Mouse (Mus musculus) heart, embryonic 14.5 days (tissue): ENCODE measurements around the gene Rdh8. TPM values are rescaled to one million over a fixed set of nuclear protein-coding genes. Genes with fewer than 3 reads are reported as not detected.

Experiments
- ATAC-seq: fragments of 200-750 bp; cut with Nextera tagmentation; 2 replicates; pipeline ENCODE4 v1.8.0; 2017; ENCODE audit warnings: low read depth, moderate TSS enrichment; ENCODE audit not compliant: insufficient number of reproducible peaks, insufficient read depth, low FRiP score
- H3K27ac ChIP-seq, 2 experiments: fragments of 200-500 bp in 1 of 2; fragments of 300-500 bp in 1 of 2; sonication (generic) in 1 of 2; replicated peaks in 1 of 2; 2 replicates each; pipeline ENCODE4 v1.5.1; 2012 to 2014; ENCODE audit warnings: low read depth in 2 of 2, low read length in 2 of 2, control low read depth in 1 of 2, mild to moderate bottlenecking in 1 of 2, mixed read lengths in 1 of 2; ENCODE audit not compliant: control insufficient read depth in 1 of 2, insufficient read depth in 1 of 2
- H3K27me3 ChIP-seq: fragments of 300-500 bp; sonication (generic); 2 replicates; pipeline ENCODE4 v1.6.1; 2014; ENCODE audit warnings: mild to moderate bottlenecking, low read length, control low read depth; ENCODE audit not compliant: control insufficient read depth, insufficient read depth
- H3K36me3 ChIP-seq: fragments of 300-500 bp; sonication (generic); 2 replicates; pipeline ENCODE4 v1.6.1; 2014; ENCODE audit warnings: mild to moderate bottlenecking, control low read depth, low read length, mixed read lengths; ENCODE audit not compliant: control insufficient read depth, insufficient read depth
- H3K4me1 ChIP-seq, 2 experiments: fragments of 200-500 bp in 1 of 2; fragments of 300-500 bp in 1 of 2; sonication (generic) in 1 of 2; 2 replicates each; pipeline ENCODE4 v1.6.1; 2012 to 2014; ENCODE audit warnings: low read length in 2 of 2, control low read depth in 1 of 2, mixed read lengths in 1 of 2; ENCODE audit not compliant: control insufficient read depth in 2 of 2, insufficient read depth in 2 of 2
- H3K4me2 ChIP-seq: fragments of 300-500 bp; sonication (generic); 2 replicates; pipeline ENCODE4 v1.6.1; 2014; ENCODE audit warnings: mild to moderate bottlenecking, low read length
- H3K4me3 ChIP-seq, 2 experiments: fragments of 200-500 bp in 1 of 2; fragments of 300-500 bp in 1 of 2; sonication (generic) in 1 of 2; 2 replicates each; pipeline ENCODE4 v1.5.1; 2012 to 2014; ENCODE audit warnings: low read length in 2 of 2, mild to moderate bottlenecking in 2 of 2, control low read depth in 1 of 2, low read depth in 1 of 2, moderate library complexity in 1 of 2; ENCODE audit not compliant: control insufficient read depth in 1 of 2, insufficient read depth in 1 of 2
- H3K9ac ChIP-seq: fragments of 300-500 bp; sonication (generic); 2 replicates; pipeline ENCODE4 v1.6.1; 2014; ENCODE audit warnings: mild to moderate bottlenecking, low read length
- H3K9me3 ChIP-seq: fragments of 300-500 bp; sonication (generic); 2 replicates; pipeline ENCODE4 v1.6.1; 2016; ENCODE audit warnings: low read length, control low read depth; ENCODE audit not compliant: control insufficient read depth
- WGBS: fragments of 180-500 bp; shearing (Covaris S2); extraction: QIAGEN DNeasy Blood & Tissue Kit; methylation state at CpG from one replicate; pipeline ENCODE4 v1.1.7; 2014; 5-methylcytosine and 5-hydroxymethylcytosine counted together
- polyA plus RNA-seq: library from polyadenylated mRNA; unstranded; fragments of >200 nt; fragmentation: Nextera tagmentation; extraction: Ambion mirVana; gene quantifications from 2 replicates; pipeline ENCODE4 v1.2.1, GENCODE M21; 2014

Rdh8 gene
- polyA plus RNA-seq, 1 experiment from 2014 or later, result not detected

GRCm38 (mm10) chr9:20875021-20875790 lies 56.9 kb downstream of the Rdh8 start:
- Histone ChIP-seq H3K36me3 (0 out of 2 replicates have a peak, but pooled peaks cover 3% of the 10 kb centered on the region), H3K4me2 (no peak overlapping the region), H3K27ac (no peak overlapping the region), H3K9me3 (no peaks in the 10 kb centered on the region), H3K4me1 (peaks cover 4 to 5% of the 10 kb centered on the region in 2 experiments; a peak in 2 of 4 replicates), H3K27me3 (peaks cover 3% of the 10 kb centered on the region; the same call in 1 of the 2 replicates), H3K9ac (no peak overlapping the region), H3K4me3 (no peak overlapping the region)
- no peak for ATAC-seq
- WGBS, result 65% methylated on average over 23 of the region's 23 CpGs

Other genes starting within 250 kb of the Rdh8 start
- 11.0 and 11.8 TPM in 2 replicates for gene Zfp846, start 237.2 kb upstream of the Rdh8 start, polyA plus RNA-seq
- 345 and 375 TPM in 2 replicates for gene Ubl5, start 175.6 kb upstream of the Rdh8 start, polyA plus RNA-seq
- 7.6 and 10.6 TPM in 2 replicates for gene Fbxl12, start 173.7 kb upstream of the Rdh8 start, polyA plus RNA-seq
- gene Pin1, start 166.4 kb upstream of the Rdh8 start, polyA plus RNA-seq, result 45.5 and 48.5 TPM in 2 replicates
- gene Olfm2, start 72.2 kb upstream of the Rdh8 start, polyA plus RNA-seq, result 0.42 and 1.3 TPM in 2 replicates
- gene Col5a3, start 3.4 kb upstream of the Rdh8 start, polyA plus RNA-seq, result 0.12 and 0.20 TPM in 2 replicates
- 4.5 and 5.9 TPM in 2 replicates for gene A230050P20Rik, start 50.1 kb downstream of the Rdh8 start, polyA plus RNA-seq
- 1.9 and 2.7 TPM in 2 replicates for gene Angptl6, start 61.2 kb downstream of the Rdh8 start, polyA plus RNA-seq
- 28.2 and 30.0 TPM in 2 replicates for gene Ppan, start 69.7 kb downstream of the Rdh8 start, polyA plus RNA-seq
- 188 and 202 TPM in 2 replicates for gene Eif3g, start 80.1 kb downstream of the Rdh8 start, polyA plus RNA-seq
- gene Dnmt1, start 141.4 kb downstream of the Rdh8 start, polyA plus RNA-seq, result 35.2 and 39.4 TPM in 2 replicates
- 20.1 and 21.5 TPM in 2 replicates for gene S1pr2, start 158.3 kb downstream of the Rdh8 start, polyA plus RNA-seq
- gene Mrpl4, start 184.2 kb downstream of the Rdh8 start, polyA plus RNA-seq, result 151 and 160 TPM in 2 replicates
- gene Icam1, start 197.5 kb downstream of the Rdh8 start, polyA plus RNA-seq, result 13.9 and 14.4 TPM in 2 replicates
- 1.3 and 1.9 TPM in 2 replicates for gene Icam4, start 210.9 kb downstream of the Rdh8 start, polyA plus RNA-seq
- gene Icam5, start 213.6 kb downstream of the Rdh8 start, polyA plus RNA-seq, result 0.08 TPM in 1 of 2 replicates, not detected in the other
- gene Zglp1, start 248.6 kb downstream of the Rdh8 start, polyA plus RNA-seq, result 1.1 TPM in 1 of 2 replicates, not detected in the other